Mouse (Mus musculus) Muller cell, postnatal 12 days (primary cell): ENCODE results near the gene Casp7.
A peak's percentile ranks its signal among the peaks of the same experiment; 100 is the strongest.

Source experiments
- DNase-seq: peaks from one replicate; pipeline ENCODE4 v3.0.0-alpha.2; 2015; ENCODE audit errors: inconsistent ontology term

Casp7 gene

DNA sequence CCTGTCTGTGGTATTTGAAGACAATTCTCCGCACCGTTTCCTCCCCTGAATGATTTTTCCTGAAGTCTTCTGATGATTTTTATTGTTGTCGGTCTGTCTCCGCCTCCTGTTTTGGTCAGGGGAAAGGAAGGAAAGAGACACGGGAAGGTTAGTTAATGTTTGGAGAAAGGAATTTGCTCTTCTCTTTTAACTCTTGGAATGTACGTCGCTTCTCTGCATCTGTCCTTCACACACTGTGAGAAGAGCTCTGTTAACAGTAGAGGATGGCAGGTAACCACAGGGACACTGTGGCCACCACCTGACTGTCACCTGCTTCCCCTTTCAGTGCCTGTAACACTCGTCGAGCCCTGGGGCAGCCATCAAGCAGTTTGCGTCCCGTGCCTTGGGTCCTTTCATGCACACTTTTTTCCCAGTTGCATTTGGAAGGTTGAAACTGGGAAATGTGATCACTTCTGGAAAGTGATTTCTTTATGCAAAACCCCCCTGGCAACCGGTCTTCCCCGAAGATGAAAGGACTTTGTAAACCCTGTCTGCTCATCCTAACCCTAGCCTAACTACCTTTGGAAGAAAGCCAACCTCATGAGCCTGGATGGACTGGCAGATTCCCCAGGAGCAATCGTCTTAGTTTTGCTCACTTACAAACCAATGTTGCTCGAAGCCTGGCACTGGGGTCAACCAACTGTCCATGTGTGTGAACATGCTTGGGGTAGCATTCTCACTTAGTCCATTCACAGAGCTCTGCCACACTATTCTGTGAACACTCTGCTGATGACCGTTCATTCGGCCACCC is 27.9 kb downstream of the Casp7 start:
- no peak for DNase-seq

DNA sequence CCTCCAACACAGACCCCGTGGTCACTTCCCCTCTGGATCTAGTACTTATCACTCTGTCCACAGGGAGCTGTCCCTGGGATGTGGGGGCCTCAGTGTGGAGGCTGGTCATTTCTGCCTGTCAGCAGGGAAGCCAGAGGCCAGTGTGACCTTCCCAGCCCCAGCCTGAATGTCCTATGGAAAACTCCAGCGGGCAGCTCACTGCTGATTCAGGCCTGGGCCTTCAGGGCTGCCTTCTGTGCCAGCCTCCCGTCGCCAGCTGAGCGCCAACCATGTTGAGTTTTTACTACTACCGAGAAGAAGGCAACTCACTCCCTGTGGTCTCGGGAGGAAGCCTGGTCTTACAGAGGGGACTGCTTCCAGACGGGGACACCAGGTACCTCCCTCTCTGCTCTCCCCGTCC is 28.6 kb downstream of the Casp7 start:
- peak; percentile 66 for DNase-seq

DNA sequence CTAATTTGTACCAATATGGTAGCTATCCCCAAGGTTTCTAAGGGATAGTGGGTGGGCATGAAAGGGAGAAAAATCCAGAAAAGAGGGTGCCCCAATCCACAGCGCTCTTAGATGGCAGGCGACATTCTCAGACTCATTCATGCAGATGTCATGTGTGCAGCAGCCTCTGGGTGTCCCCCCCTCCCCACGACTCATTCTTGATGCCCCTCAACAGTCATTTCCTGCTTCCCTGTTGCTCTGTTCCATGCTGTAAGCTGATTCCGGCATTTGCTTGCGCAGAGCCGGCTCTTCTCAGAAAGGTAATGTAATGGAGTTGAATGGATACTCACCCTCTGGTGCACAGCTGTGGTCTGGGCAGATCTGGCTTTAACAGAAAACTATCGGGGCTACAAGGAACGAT is 33.4 kb downstream of the Casp7 start:
- DNase-seq, result no peak

DNA sequence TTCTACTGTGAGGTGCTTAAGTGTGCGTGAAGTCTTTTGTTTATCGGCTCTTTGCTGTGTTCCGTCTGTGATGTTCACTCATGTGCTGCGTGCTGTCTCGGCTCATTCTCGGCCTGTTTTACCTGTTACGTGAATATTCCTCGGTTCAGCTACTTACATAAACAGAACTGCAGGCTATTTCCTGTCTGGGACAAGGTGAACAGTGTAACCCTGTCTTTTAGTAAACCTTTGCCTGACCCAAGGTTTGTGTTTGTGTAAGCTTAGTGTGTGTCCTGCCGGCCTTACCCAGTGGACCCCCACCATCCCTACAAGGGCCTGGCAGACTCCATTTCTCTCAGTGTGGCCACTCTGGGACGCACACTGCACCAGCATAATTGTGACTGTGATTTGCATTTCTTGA is 35.8 kb downstream of the Casp7 start:
- DNase-seq, result no peak

DNA sequence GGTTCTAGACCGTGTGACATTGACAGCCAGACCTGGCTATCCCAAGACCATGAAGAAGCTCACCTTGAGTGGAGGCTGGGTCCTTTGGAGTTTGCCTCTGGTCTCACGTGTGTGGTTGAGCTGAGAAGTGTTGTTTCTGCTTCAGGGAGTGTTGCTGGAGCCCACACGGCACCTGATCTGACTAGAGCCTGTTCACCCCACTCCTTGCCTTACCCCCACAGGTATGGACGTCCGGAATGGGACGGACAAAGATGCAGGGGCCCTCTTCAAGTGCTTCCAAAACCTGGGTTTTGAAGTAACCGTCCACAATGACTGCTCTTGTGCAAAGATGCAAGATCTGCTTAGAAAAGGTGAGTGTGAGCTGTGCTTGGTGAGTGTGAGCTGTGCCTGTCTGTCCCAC is 36.7 kb downstream of the Casp7 start:
- no peak for DNase-seq

DNA sequence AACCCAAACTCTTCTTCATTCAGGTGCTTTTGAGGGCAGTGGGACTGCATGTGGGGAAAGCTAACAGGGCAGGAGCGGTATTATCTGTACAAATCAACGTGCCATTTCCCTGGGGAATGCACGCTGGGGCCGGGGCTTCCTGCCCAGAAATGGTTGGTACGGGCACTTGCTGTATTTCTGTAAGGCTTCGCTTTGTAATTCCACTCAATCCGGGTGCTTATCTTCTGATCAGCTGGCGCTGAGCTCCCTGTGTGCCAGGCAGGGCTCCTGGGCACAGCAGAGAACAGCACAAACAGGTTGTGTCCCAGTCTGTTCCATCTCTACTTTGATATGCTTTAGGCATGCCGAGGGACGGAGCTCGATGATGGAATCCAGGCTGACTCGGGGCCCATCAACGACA is 39.5 kb downstream of the Casp7 start:
- no peak for DNase-seq

DNA sequence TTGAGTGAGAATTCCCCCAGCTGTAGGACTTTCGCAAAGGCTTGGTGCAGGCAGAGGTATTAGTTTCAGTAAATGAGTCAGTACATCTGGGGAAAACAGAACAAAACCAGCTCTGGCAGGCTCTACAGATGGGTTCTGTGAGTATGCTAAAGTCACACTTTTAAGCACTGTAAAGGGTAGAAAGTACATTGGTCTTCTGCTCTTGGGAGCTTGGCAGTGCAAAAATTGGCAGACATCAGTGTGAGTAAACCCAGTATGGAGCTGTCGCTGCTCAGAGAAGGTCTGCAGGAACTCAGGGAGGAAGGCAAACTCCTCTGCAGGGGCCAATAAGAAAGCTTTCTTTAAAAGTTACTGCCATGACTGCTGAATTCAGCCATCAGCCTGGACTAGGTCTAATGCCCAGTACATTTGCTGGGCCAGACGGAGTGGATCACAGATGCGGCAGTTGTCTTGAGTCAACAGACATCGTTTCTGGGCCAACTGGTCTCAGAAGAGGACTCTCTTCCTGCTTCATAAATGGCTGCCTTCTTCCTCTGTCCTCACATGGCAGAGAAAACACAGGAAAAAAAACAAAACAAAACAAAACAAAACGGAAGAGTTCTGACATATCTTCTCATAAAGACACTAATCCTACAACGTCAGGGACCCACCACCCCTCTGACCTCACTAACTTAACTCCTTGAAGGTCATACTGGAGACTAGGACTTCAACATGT is 41.6 kb downstream of the Casp7 start:
- DNase-seq, result no peak

DNA sequence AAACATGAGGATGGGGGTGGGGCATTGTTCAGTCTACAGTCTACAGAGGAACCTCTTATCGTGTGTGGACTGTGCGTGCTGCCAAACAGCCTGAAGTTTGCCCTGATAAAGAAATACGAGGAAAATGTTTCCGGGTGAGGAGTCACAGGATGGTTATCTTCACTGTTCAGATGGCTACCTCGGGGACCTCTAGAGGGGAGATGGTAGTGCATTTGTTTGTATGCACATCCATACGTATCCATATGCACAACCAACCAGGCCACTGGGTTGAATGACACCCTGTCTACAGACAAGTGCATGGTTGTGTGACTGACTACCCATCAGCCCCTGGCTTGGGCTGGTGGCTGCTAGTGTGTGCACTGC is 42.1 kb downstream of the Casp7 start:
- DNase-seq, result no peak

DNA sequence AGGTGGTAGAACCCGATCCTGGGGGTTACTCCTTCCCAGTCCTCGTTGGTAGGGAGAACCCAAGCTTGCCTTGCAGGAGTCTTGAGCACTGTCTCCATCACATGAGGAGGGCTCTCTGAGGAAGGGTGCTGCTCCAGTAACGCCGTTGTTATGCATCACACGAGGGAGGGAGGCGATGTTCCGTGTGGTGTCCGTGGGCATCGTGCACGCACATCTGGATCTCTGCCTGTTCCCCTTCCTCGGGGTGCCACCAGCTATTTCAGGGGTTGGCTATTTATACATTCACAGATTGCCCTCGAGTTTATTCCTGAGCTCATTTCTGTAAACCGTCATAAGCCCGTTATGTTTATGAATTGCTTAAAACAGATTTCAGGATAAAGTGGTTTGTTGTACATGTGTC is 46.5 kb downstream of the Casp7 start:
- no peak for DNase-seq

DNA sequence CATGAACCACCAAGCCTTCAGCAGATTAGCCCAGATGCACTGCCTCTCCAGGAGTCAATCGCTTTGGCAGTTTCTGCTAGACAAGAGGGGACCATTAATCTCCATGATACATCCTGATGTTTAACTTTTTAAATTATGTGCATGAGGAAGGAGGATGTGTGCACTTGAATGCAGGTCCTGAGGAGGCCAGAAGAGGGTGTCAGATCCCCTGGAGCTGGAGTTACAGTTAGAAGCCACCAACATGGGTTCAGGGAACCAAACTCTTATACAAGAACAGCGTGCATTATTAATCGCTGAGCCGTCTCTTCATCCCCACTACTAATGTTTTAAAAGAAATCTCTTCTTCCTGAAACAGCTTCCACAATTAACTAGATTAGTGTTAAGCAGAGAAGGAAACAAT is 51.9 kb downstream of the Casp7 start:
- no peak for DNase-seq

DNA sequence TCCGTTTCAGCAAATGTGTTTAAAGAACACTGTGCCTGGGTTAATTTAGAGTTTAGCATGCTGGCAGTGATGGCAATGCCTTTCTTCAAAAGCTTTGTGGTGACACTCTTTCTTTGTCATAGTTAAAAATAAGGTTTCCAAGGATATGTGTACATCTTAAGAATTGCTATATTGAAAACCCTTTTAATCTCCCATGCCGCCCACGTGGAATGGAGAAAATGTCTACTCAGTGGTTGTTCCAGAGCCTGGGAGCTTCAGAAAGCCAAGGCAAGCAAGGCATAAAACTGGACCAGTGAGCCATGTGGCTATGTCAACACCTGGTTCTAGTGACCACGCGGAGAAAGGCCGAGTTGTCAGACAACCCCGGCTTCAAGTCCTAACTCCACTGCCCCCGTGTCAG is 52.6 kb downstream of the Casp7 start:
- DNase-seq, result no peak

DNA sequence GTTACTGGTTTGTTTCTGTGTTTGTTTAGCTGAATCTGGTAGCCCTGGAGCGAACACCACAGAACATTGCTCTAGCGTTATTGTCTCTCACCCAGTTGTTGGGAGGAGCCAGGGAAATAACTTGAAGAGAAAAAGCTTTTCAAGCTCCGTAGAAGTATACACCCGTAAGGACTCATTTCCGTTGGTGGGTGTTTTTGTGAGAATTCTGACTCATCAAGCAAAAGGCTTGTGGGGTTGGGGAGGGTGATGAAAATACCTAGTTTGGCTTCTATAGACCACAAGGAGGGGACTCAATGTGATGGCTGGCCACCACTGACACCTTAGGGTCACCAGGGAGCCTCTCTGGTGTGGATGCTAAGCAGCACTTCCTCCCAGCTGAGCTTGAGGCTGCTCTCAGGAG is 54.0 kb downstream of the Casp7 start:
- peak; percentile 9 for DNase-seq

DNA sequence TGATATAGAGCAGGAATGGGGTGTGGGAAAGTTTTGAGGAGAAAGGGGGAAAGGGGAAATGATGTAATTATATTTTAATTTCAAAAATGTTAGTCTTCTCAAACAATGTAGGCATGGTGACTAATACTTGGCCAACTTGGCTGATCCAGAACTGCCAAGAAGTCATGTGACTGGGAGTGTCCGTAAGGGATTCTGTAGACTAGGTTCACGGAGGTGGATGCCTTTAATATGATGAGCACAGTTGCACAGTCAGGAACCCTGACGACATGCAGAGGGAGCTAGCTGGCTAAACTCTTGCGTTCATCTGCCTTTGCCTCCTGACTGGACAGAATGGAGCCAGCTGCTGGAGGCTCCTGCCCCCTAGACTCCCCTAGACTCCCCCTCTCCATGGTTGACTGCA is 54.9 kb downstream of the Casp7 start:
- peak; percentile 71 for DNase-seq

DNA sequence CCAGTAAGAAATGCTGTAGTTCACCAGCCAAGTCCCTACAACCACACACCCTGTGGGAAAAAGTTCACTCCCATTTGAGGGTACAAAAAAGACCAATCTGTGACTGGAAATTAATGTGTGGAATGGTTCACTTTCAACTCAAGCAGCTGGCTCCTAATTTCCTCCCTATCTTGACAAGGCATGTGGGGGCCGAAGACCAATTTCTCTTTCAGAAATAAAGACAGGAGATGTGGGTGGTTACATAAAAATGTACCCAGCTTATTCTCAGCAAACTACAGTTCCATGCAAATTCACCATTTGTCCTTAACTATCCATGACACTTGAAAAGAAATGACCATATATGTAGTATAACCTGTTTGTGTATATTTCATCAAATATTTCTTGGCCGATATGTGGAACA is 55.5 kb downstream of the Casp7 start:
- DNase-seq, result no peak

DNA sequence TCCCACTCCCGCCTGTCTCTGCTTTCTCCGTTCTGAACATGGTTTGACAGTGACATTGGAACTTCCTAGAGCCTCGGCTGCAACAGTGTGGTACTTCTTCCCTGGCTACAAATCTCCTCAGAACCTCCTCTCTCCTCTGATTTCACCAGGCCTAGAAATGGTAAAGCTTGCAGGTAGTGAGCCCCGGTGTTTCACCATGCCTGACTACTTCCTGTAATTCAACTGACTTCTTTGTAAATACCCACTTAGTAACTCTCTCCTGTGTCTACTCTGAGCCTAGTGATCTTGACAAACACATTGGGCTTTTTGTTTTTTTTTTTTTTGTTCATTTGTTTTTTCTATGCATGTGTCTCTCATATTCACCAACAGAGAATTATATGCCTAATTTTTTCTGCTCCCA is 57.9 kb downstream of the Casp7 start:
- DNase-seq, result no peak

DNA sequence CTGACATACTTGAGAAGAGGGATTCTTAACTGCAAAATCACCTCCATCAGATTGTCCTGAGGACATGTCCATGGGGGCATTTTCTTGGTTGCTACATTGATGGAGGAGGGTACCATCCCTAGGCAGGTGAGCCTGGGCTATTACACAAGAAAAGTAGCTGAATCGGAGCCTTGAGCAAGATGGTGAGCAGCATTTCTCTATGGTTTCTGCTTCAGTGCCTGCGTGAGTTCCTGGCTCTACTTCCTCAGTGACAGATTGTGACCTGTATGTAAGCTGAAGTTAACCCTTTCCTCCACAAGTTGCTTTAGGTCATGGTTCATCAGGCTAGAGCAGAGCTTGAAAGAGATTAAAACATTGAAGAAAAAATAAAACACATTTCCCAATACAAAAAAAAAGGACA is 58.4 kb downstream of the Casp7 start:
- DNase-seq, result no peak

DNA sequence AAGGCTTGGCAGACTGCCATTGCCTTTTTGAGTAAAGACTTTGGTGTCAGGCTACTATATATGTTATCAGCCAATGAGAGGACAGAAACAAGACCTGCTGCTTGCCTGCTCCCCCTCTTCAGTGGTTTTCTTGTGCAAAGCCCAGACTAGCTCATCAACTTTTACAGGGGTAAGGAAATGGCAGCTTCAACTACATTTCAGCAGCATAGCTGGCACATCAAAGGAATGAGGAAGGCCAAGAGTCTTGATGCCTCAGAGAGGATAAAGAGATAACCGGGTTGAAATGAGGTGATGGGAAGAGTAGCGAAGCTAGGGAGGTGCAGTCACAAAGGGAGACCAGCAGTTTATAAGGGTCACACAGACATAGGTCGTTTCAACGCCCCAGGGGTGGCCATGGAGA is 60.6 kb downstream of the Casp7 start:
- no peak for DNase-seq

DNA sequence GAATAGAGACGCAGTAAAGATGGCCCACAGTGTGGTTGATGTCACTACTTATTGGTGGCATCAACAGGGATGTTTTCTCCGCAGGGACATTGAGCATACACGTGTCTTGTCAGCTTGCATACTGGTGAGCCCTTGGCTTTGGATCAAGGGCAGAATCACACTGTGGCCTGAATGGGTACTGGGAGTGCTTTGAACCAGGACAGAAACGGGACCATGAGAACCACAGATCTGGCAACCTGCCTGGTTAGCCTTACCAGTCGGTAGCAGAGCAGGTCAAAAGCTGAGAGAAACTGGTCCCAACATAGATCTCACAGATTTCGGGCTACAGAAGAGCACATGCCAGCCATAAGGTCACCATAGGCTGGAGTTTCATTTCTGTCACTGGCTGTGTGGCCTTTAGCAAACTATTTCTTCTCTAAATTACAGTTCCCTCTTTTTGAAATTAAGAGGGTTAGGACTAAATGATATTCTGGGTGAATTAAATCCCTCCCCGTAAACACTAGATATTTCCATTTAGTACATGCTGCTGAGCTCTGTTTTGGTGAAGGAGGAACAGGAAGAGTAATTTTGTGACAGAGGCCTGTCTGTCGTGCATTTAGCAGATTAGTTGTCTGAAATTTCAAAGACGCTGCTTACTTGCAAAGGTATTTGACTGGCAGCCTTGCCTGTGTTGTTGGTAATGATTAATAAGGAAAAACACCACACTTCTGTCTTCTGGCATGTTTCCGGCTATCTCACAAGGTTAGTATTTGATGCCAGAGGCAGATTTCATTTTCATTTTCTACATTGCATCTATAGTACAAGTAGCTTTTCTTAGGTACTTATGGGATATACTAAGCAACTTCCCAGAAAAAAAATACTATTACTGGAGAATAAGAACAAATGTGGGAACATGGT is 62.5 kb downstream of the Casp7 start:
- peak; percentile 69 for DNase-seq

DNA sequence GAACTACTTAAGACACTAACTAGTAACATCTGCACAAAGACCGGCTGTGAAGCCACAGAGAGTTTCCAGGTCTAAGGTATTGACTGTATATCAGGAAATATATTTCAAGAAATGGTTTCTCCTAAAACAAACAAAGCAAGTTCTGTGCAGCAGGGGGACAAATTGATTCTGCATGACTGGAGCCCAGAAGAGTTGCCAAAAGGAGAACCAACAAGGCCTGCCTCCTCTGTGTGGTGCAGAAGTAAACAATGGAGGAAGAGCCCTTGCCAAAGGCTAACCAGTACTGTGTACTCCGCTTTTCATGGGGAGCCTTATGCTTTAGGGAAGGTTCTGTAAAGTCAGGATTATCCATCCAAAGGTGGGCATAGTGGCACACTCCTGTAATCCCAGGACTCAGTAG is 63.3 kb downstream of the Casp7 start:
- DNase-seq, result peak; percentile 84

DNA sequence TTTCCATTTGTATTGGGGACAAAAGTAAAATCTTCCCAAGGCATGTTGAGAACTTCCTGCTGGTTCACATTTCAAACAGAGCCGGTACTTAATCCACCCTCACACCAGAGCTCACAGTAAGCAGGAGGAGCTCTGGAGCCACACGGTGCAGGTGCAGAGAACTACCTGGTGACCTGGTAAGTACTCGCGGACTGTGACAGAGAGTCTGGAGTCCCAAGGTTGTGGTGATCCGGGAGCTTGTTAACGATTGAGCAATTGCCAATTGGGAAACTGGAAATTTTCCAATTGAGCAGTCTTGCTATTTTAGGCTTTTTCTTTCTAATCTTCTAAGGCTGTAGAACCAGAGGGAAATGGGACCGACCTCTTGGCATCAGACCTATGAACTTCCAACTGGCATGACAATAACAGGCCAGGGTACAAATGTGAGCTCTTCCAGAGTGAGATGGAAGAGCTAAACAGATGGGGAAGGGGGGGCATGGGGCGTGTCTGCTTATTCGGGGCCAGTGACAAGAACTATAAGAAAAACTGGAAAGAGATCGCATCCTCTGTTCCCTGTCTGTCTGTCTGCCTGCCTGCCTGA is 64.7 kb downstream of the Casp7 start, which contains the start of gene Plekhs1:
Gene Plekhs1, plus strand, starts transcription at position 119 of the 580 bp plus-strand sequence.
- DNase-seq, result peak; percentile 24

DNA sequence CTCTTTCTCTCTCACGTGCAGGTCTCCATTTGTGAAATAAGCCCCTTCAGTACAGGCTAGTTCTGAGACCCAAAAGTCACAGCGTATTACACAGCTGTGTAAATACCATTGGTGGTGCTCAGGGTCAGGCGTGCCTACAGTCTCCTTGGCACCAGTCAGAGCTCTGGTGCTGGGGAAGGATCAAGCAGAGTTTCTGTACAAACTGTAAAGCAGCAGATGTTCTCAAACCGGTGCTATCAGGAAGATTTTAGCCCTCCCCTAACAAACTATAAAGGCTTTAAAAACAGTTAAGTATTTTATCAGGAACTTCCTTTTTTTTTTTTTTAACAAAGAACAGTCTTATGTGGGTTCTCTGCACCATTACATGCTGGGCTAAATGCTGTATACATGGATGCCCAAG is 65.9 kb downstream of the Casp7 start:
- DNase-seq, result no peak

DNA sequence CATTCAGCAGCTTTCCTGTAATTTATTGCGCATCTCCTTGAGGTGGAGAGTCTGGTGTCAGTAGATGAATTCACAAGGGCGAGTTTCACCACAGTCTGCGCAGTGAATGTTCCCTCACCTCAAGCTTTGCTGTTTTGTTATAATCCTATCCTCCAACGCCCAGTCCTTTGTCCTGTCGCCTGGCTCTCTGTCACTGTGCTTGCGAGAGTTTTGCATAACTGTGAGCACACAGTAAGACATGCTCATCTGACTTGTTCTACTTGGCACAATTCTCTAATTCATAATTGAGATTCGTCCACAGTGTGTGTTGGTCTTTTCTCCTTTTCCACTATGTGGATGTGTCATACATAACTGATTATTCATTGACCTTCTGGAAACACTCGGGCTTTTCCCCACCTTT is 69.6 kb downstream of the Casp7 start:
- DNase-seq, result peak; percentile 63
